Mouse (Mus musculus): ENCODE results near the gene Npy. TPM values are rescaled to one million over a fixed set of nuclear protein-coding genes. Genes with fewer than 3 reads are reported as not detected.
A peak's percentile ranks its signal among the peaks of the same experiment; 100 is the strongest.

The Npy gene
- polyA plus RNA-seq, 2 experiments: 0.09 to 0.25 TPM

DNA sequence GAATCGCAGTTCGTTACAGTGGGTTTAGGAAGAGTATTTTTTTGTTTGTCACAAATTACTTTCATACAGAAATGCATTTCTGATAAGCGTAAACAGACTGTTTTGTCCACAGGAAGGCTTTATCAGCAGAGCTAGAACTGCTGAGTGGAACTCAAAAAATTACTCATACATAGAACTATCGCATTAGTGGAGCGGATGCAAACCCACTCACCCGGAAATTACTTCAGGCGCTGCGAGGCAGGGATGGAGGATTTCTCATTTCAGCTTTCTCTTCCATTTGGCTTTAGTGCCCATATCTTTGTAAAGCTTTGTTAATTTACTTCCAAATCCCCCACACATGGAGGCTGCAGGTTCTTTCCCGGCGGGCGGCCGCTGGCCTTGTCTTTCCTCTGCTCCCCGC lies 14.4 kb upstream of the Npy start:
- Histone ChIP-seq H3K9me3 (ENCODE audit: control insufficient read depth, low read length) (no peaks in the 10 kb centered on the region), H3K27ac (no peak overlapping the region), H3K27me3 (ENCODE audit: control insufficient read depth, insufficient read depth, low read length) (no peaks in the 10 kb centered on the region), H3K4me2 (ENCODE audit: low read depth) (peak overlapping the region; percentile 32; the same call in 1 of the 2 replicates), H3K9ac (replicated peaks) (no peak overlapping the region), H3K4me1 (replicated peaks; ENCODE audit: control insufficient read depth in 2 of 2, insufficient read depth in 2 of 2, low read length in 1 of 2) (no peaks in the 10 kb centered on the region), H3K4me3 (ENCODE audit: insufficient read depth in 1 of 2, low read depth in 2 of 2, low read length in 2 of 2) (no peak overlapping the region), H3K36me3 (replicated peaks; ENCODE audit: control insufficient read depth, insufficient read depth, low read depth) (no peaks in the 10 kb centered on the region)
- WGBS (ENCODE audit: insufficient replicate concordance): 35% methylated on average over 13 of the region's 13 CpGs
- no peak for DNase-seq (ENCODE audit: low read depth in 3 of 3, low spot score in 3 of 3)
- no peak for ATAC-seq (ENCODE audit: insufficient read depth)
- no peak for TF ChIP-seq CTCF (IDR thresholded peaks at IDR 0.05; ENCODE audit: low read depth)
- no peak for TF ChIP-seq EP300 (IDR thresholded peaks at IDR 0.05; ENCODE audit: low read depth)

DNA sequence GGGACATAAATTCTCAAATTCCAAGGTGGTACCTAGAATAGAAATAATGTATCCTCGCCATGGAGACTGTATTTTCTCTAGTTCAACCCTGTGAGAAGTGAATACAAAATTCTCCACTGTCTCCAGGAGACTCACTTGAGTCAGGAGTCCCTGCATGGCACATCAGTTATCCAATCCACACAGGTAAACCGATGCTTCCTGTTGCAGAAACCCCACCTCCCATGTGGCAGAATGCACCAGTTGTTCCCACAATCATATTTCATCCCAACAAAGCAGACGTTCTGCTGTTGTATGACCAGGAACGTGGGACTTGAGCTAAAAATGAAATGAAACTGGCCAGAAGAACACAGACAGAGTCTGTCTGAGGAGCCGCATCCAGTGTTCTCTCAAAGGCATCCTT lies 5.3 kb upstream of the Npy start:
- Histone ChIP-seq H3K4me1 (replicated peaks; ENCODE audit: control insufficient read depth in 2 of 2, insufficient read depth in 2 of 2, low read length in 1 of 2) (no peaks in the 10 kb centered on the region), H3K9ac (replicated peaks) (no peak overlapping the region), H3K27me3 (ENCODE audit: control insufficient read depth, insufficient read depth, low read length) (peaks cover 17% of the 10 kb centered on the region), H3K27ac (no peak overlapping the region), H3K4me2 (ENCODE audit: low read depth) (no peak overlapping the region), H3K4me3 (ENCODE audit: insufficient read depth in 1 of 2, low read depth in 2 of 2, low read length in 2 of 2) (no peak overlapping the region), H3K36me3 (replicated peaks; ENCODE audit: control insufficient read depth, insufficient read depth, low read depth) (no peaks in the 10 kb centered on the region), H3K9me3 (ENCODE audit: control insufficient read depth, low read length) (no peaks in the 10 kb centered on the region)
- TF ChIP-seq CTCF (IDR thresholded peaks at IDR 0.05; ENCODE audit: low read depth) (no peak), EP300 (IDR thresholded peaks at IDR 0.05; ENCODE audit: low read depth) (no peak)
- ATAC-seq (ENCODE audit: insufficient read depth) (no peak), DNase-seq (ENCODE audit: low read depth in 3 of 3, low spot score in 3 of 3) (no peak)
- 47% methylated on average over 5 of the region's 5 CpGs for WGBS (ENCODE audit: insufficient replicate concordance)

DNA sequence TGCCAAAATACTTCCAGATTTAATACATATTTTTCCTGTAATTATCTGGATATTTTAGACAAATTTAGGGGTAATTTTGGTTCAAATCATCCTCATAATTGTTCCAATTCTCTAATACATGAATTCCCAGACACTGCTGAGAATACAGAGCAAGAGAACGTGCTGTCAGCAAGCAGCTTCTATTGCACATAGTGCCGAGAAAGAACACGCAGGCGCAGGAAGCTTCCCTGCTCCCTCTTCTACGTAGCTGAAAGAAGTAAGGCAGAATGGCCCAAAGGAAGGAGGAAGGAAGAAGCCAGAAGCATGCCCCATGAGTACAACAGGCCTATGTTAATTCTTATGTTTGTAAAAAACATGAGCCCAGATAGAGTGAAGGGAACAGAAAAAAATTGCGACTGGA lies 4.9 kb upstream of the Npy start:
- no peak for DNase-seq (ENCODE audit: low read depth in 3 of 3, low spot score in 3 of 3)
- 40% methylated on average over 6 of the region's 6 CpGs for WGBS (ENCODE audit: insufficient replicate concordance)

DNA sequence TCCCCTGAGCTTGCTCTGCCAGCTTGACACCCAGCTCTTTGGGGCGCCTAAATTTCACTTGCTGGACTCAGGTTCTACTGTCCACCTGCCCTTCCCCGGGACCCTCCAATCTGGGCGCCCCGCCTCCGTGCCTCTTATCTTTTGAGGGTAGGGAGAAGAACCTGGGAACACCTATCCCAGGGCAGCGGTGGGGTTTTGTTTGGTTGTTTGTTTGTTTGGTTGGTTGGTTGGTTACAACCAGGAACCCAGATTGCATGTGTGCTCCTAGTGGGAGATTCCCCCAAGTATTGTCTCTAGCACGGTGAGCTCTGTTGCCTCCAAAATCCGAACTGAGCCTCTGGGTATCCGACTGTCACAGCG lies 341 bp downstream of the Npy start:
- Histone ChIP-seq H3K4me3 (ENCODE audit: insufficient read depth in 1 of 2, low read depth in 2 of 2, low read length in 2 of 2) (no peak overlapping the region), H3K4me1 (replicated peaks; ENCODE audit: control insufficient read depth in 2 of 2, insufficient read depth in 2 of 2, low read length in 1 of 2) (no peaks in the 10 kb centered on the region), H3K9me3 (ENCODE audit: control insufficient read depth, low read length) (no peaks in the 10 kb centered on the region), H3K4me2 (ENCODE audit: low read depth) (peak overlapping the region; percentile 42; the same call in 1 of the 2 replicates), H3K27ac (no peak overlapping the region), H3K9ac (replicated peaks) (no peak overlapping the region), H3K27me3 (ENCODE audit: control insufficient read depth, insufficient read depth, low read length) (peaks cover 41% of the 10 kb centered on the region), H3K36me3 (replicated peaks; ENCODE audit: control insufficient read depth, insufficient read depth, low read depth) (no peaks in the 10 kb centered on the region)
- WGBS (ENCODE audit: insufficient replicate concordance): 1% methylated on average over 10 of the region's 10 CpGs
- no peak for ATAC-seq (ENCODE audit: insufficient read depth)
- TF ChIP-seq CTCF (IDR thresholded peaks at IDR 0.05; ENCODE audit: low read depth): no peak
- no peak for DNase-seq (ENCODE audit: low read depth in 3 of 3, low spot score in 3 of 3)

More for the DNA sequence above, 4.9 kb upstream of the Npy start:
- Histone ChIP-seq H3K9ac (replicated peaks) (no peak overlapping the region), H3K9me3 (ENCODE audit: control insufficient read depth, low read length) (no peaks in the 10 kb centered on the region), H3K27me3 (ENCODE audit: control insufficient read depth, insufficient read depth, low read length) (peaks cover 21% of the 10 kb centered on the region), H3K27ac (no peak overlapping the region), H3K4me2 (ENCODE audit: low read depth) (no peak overlapping the region), H3K4me3 (ENCODE audit: insufficient read depth in 1 of 2, low read depth in 2 of 2, low read length in 2 of 2) (no peak overlapping the region), H3K36me3 (replicated peaks; ENCODE audit: control insufficient read depth, insufficient read depth, low read depth) (no peaks in the 10 kb centered on the region), H3K4me1 (replicated peaks; ENCODE audit: control insufficient read depth in 2 of 2, insufficient read depth in 2 of 2, low read length in 1 of 2) (no peaks in the 10 kb centered on the region)
- no peak for ATAC-seq (ENCODE audit: insufficient read depth)
- TF ChIP-seq EP300 (IDR thresholded peaks at IDR 0.05; ENCODE audit: low read depth) (no peak), CTCF (IDR thresholded peaks at IDR 0.05; ENCODE audit: low read depth) (no peak)

DNA sequence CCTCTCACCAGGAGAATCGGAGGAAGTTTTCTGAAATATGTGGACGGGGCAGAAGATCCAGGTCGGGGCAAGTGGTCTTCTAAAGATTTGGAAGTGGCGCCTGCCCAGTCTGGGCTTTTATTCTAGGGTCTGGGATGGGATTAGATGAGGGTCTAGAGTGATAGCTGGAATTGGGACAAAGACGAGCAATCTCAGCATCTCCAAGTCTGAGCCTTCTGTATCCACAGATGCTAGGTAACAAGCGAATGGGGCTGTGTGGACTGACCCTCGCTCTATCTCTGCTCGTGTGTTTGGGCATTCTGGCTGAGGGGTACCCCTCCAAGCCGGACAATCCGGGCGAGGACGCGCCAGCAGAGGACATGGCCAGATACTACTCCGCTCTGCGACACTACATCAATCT lies 861 bp downstream of the Npy start:
- WGBS (ENCODE audit: insufficient replicate concordance): 9% methylated on average over 15 of the region's 15 CpGs
- Histone ChIP-seq H3K9ac (replicated peaks) (no peak overlapping the region), H3K4me3 (ENCODE audit: insufficient read depth in 1 of 2, low read depth in 2 of 2, low read length in 2 of 2) (no peak overlapping the region), H3K27ac (no peak overlapping the region), H3K27me3 (ENCODE audit: control insufficient read depth, insufficient read depth, low read length) (peaks cover 41% of the 10 kb centered on the region), H3K4me1 (replicated peaks; ENCODE audit: control insufficient read depth in 2 of 2, insufficient read depth in 2 of 2, low read length in 1 of 2) (no peaks in the 10 kb centered on the region), H3K36me3 (replicated peaks; ENCODE audit: control insufficient read depth, insufficient read depth, low read depth) (no peaks in the 10 kb centered on the region), H3K4me2 (ENCODE audit: low read depth) (no peak overlapping the region), H3K9me3 (ENCODE audit: control insufficient read depth, low read length) (no peaks in the 10 kb centered on the region)
- DNase-seq (ENCODE audit: low read depth in 3 of 3, low spot score in 3 of 3) (no peak), ATAC-seq (ENCODE audit: insufficient read depth) (no peak)
- no peak for TF ChIP-seq EP300 (IDR thresholded peaks at IDR 0.05; ENCODE audit: low read depth)
- no peak for TF ChIP-seq CTCF (IDR thresholded peaks at IDR 0.05; ENCODE audit: low read depth)

All from liver, embryonic 14.5 days (tissue).